Mouse (Mus musculus): ENCODE results near the gene L3mbtl3. TPM values are rescaled to one million over a fixed set of nuclear protein-coding genes. Genes with fewer than 3 reads are reported as not detected.

The L3mbtl3 gene
- 20.0 and 21.0 TPM in 2 replicates for polyA plus RNA-seq (2016; fragmentation: Nextera tagmentation; extraction: Ambion mirVana)

DNA sequence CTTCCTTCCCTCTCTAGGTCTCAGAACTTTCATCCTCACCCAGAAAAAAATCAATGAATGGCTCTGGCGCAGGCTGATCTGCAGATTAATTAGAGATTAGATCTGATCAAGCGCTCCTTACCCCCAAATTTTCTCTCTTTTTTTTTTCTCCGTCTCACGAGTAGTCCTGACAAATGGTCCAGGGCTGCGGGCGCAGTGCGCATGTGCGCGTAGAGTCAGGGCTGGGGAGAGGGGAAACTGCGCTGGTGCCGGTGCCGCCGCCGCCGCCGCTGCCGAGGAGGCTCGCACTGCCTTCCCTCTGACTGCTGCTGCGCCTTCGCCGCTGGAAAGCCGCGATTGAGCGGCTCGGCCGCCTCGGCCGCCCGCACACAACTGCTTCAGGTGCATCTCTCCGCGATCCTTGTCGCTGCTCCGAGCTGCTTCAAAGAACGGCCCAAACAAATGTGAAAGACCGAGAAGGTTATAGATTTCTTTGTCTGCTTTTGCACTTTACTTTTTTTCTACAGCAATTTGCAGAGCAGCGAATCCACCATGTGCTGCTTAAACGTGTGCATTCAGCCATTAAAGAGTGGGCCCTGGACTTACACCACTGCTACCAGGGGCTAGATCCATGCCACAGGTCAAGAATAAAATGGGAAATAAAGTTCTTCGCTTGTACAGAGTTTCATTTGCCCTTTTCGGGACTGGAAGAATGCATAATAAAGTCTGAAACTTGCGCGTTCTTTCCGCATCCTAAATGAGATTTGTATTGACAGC is at the start of gene L3mbtl3:
L3mbtl3 (minus strand) TSS at position 182 of the 756 bp plus-strand sequence.
- H3K4me1 ChIP-seq, result peaks cover 26% of the 10 kb centered on the region
- no peaks in the 10 kb centered on the region for H3K27me3 ChIP-seq (replicated peaks; ENCODE audit: low read depth, poor library complexity, severe bottlenecking)
- H3K36me3 ChIP-seq (replicated peaks), result peaks cover 3% of the 10 kb centered on the region; the same call in 1 of the 2 replicates
- no peaks in the 10 kb centered on the region for H3K9me3 ChIP-seq
- DNase-seq (ENCODE audit: low spot score), result peak; percentile 94
- H3K27ac ChIP-seq (replicated peaks), result peak within 1 kb of the TSS; percentile 98
- peak within 1 kb of the TSS; percentile 85 for H3K4me3 ChIP-seq
- WGBS, result 1% methylated on average over 42 of the region's 42 CpGs

DNA sequence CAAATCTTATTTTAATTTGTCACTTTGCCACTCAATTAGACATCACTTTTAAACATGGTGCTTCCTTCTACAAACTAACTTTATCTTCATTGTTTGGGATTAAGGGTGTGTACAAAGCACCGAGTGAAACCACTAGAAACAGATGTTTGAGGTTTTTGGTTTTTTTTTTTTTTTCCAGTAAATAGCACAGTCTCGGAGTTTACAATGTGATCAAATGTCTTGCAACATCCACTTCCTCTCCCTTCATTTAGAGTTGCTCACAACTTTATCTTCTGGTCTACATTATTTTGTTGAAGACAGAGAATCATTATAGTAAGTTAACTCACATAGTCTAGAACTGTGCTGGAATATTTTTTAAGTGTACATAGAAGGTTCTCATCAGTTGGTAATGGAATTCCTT is 45.4 kb upstream of the L3mbtl3 start:
- Histone ChIP-seq H3K4me3 (no peak overlapping the region), H3K9me3 (no peaks in the 10 kb centered on the region)
- 69% methylated on average over 2 of the region's 2 CpGs for WGBS

DNA sequence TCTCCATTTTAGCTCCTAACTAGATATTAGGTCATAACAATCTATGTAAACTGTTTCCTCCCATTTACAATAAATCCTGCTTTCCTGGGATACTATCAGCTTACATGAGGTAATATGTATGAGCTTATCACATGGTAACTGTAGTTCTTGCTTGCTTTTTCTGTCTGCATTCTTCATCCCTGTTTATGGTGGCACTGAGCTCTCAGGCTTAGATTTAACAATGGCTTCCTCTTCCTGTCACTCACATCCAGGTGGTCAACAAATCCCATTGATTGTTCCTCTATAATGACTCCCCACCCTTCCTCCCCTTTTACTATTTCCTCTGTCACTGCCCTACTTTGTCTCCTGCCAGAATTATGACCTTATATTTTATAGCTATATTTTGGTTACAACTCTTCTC is 12.9 kb upstream of the L3mbtl3 start:
- no peaks in the 10 kb centered on the region for H3K9me3 ChIP-seq
- no peak overlapping the region for H3K27ac ChIP-seq (replicated peaks)
- DNase-seq (ENCODE audit: low spot score), result no peak
- no peaks in the 10 kb centered on the region for H3K4me1 ChIP-seq
- H3K36me3 ChIP-seq (replicated peaks), result no peaks in the 10 kb centered on the region
- H3K27me3 ChIP-seq (replicated peaks; ENCODE audit: low read depth, poor library complexity, severe bottlenecking), result no peaks in the 10 kb centered on the region
- H3K4me3 ChIP-seq, result no peak overlapping the region

More for the DNA sequence above, 45.4 kb upstream of the L3mbtl3 start:
- H3K27ac ChIP-seq (replicated peaks), result no peak overlapping the region
- no peaks in the 10 kb centered on the region for H3K4me1 ChIP-seq
- no peak for DNase-seq (ENCODE audit: low spot score)
- no peaks in the 10 kb centered on the region for H3K27me3 ChIP-seq (replicated peaks; ENCODE audit: low read depth, poor library complexity, severe bottlenecking)
- H3K36me3 ChIP-seq (replicated peaks), result no peaks in the 10 kb centered on the region

DNA sequence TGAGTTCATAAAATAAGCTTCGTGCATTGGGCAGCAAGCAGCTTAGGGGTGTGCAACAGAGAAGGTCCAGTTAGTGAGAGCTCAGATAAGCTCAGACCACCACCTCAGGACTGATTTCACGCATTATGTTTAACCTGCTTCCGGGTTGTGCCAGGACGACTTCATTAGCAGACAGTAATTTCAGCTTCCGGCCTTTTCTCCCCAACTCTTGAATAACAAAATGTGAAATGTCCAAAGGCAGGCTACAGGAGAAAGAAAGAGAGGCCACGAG is 1.5 kb upstream of the L3mbtl3 start:
- H3K4me3 ChIP-seq, result no peak overlapping the region
- H3K27ac ChIP-seq (replicated peaks), result no peak overlapping the region
- no peaks in the 10 kb centered on the region for H3K27me3 ChIP-seq (replicated peaks; ENCODE audit: low read depth, poor library complexity, severe bottlenecking)
- no peak for DNase-seq (ENCODE audit: low spot score)
- H3K9me3 ChIP-seq, result no peaks in the 10 kb centered on the region
- peaks cover 16% of the 10 kb centered on the region for H3K4me1 ChIP-seq
- WGBS, result 76% methylated on average over 6 of the region's 6 CpGs
- H3K36me3 ChIP-seq (replicated peaks), result no peaks in the 10 kb centered on the region

DNA sequence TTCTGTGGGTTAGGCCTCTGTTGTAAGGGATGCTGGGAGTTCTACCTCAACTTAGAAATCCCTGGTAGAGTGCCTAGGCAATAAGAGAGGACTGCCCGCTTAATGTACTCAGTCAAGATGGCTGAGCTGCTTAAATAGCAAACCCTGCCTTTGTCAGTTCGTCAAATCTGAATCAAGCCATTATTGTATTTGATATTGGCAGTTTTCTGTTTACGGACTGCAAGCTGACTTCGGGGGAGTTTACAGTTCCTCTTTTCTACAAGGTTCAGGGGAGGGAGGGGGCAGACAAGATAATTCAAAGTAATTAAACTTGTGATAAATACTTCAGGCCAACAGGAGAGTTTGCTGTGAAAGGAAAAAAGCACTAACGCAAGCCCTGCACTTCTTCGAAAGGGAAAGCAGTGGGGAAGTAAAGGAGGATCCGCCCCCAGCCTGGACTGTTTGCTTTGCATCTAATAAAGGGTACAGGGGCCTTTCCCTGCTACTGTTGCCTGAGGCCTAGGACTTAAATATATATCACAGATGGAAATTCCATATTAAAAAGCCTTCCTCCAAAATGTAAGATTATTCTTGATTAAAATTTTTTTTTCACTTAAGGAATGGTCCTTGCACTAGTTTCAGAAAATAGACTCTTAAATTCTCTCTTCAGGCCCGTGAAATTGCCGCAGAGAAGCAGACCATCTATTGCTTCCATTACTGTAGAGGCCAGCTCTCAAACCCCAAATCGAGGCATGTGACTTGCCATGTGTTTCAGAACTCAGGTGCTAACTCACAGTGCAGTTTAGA is 968 bp upstream of the L3mbtl3 start:
- 35% methylated on average over 10 of the region's 10 CpGs for WGBS
- peak; percentile 15 for DNase-seq (ENCODE audit: low spot score)
- Histone ChIP-seq H3K9me3 (no peaks in the 10 kb centered on the region), H3K4me1 (peaks cover 21% of the 10 kb centered on the region), H3K27me3 (replicated peaks; ENCODE audit: low read depth, poor library complexity, severe bottlenecking) (no peaks in the 10 kb centered on the region), H3K27ac (replicated peaks) (peak overlapping the region; percentile 98), H3K4me3 (peak overlapping the region; percentile 85), H3K36me3 (replicated peaks) (no peaks in the 10 kb centered on the region)

DNA sequence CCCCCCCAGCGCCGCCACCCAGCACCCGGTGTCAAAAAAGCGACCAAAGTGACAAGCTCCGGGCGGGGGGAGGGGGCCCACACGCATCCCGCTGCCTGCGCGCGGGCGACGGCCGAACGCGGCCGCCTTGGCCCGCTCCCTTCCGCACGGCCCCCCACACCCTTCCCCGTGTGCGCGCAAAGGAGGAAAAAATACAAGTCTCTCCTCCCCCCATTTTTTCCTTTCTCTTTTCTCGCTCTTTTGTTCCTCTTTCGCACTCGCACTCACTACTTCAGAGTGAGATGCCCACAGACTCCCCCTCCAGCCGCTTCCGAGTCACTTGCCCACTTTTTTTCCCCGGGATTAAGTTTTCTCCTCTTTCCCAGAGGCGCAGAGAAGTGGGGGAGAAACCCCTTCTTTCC is 420 bp downstream of the L3mbtl3 start:
- no peaks in the 10 kb centered on the region for H3K27me3 ChIP-seq (replicated peaks; ENCODE audit: low read depth, poor library complexity, severe bottlenecking)
- no peaks in the 10 kb centered on the region for H3K9me3 ChIP-seq
- peaks cover 26% of the 10 kb centered on the region for H3K4me1 ChIP-seq
- peak overlapping the region; percentile 85 for H3K4me3 ChIP-seq
- under 1% methylated on average over 26 of the region's 30 CpGs for WGBS
- peak overlapping the region; percentile 98 for H3K27ac ChIP-seq (replicated peaks)
- DNase-seq (ENCODE audit: low spot score), result peak; percentile 56
- peaks cover 3% of the 10 kb centered on the region; the same call in 1 of the 2 replicates for H3K36me3 ChIP-seq (replicated peaks)

DNA sequence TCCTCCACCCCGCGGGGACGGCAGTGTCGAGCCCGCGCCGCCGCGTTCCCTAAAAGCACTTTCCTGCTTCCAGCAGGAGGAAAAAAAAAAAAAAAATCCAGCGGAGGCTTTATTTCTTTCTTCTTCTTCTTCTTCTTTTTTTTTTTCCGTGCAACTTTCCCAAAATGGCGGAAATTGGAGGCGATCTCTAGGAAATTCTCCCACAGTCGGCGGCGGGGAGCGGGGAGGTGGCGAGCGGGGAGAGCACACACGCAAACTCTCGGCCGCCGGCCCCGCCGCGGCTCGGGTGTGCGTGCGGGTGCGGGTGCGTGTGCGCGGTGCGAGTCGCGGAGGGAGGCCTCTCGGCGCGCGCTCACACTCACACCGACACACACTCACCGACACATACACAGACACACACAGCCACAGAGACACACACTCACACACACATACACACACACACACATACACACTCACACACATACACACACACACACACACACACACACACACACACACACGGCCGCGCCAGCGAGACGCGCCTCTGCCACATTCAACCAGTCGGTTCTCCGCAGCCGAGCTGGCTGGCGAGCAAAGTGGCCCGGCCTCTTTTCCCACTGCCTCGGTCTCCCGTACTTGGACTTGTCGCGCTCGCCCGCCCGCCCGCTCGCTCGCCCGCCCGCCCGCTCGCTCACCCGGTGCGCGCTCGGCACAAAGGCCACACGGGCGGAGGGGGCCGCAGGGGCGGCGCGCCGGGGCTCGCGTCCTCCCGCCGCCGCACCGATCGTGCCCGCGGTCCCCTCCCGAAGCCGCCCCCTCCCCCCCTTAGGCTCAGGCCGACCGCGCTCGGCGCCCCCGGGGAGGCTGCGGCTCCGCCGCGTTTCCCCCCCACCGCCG is 1.1 kb downstream of the L3mbtl3 start:
- H3K27me3 ChIP-seq (replicated peaks; ENCODE audit: low read depth, poor library complexity, severe bottlenecking), result no peaks in the 10 kb centered on the region

DNA sequence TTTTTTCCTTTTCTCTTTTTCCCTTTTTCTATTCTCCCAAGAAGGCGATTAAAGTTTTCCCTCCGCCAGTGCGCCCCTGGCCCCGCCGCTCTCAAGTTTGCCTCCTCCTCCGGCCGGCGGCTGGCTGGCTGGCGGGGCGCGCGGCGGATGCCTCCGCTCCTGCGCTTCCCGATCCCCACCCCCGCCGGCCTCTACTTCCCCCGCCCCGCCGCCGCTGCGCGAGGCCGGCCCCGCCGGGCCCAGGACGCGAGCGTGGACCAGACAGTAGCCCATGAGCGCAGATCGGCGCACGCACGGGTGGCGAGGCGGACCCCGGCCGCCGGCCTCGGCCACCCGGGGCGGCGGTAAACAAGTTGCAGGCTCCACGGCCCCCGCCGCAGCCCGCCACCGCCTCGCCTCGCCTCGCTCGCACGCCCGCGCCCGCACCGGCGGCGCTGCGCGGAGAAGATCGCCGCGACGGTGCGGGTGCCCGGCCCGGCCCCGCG is 1.8 kb downstream of the L3mbtl3 start:
- WGBS, result under 1% methylated on average over 71 of the region's 71 CpGs
- peak overlapping the region; percentile 98 for H3K27ac ChIP-seq (replicated peaks)

More for the DNA sequence above, 1.1 kb downstream of the L3mbtl3 start:
- Histone ChIP-seq H3K4me1 (peaks cover 26% of the 10 kb centered on the region), H3K9me3 (no peaks in the 10 kb centered on the region), H3K27ac (replicated peaks) (peak overlapping the region; percentile 98), H3K4me3 (peak overlapping the region; percentile 85), H3K36me3 (replicated peaks) (peaks cover 3% of the 10 kb centered on the region; the same call in 1 of the 2 replicates)
- peak; percentile 78 for DNase-seq (ENCODE audit: low spot score)
- under 1% methylated on average over 96 of the region's 101 CpGs for WGBS

DNA sequence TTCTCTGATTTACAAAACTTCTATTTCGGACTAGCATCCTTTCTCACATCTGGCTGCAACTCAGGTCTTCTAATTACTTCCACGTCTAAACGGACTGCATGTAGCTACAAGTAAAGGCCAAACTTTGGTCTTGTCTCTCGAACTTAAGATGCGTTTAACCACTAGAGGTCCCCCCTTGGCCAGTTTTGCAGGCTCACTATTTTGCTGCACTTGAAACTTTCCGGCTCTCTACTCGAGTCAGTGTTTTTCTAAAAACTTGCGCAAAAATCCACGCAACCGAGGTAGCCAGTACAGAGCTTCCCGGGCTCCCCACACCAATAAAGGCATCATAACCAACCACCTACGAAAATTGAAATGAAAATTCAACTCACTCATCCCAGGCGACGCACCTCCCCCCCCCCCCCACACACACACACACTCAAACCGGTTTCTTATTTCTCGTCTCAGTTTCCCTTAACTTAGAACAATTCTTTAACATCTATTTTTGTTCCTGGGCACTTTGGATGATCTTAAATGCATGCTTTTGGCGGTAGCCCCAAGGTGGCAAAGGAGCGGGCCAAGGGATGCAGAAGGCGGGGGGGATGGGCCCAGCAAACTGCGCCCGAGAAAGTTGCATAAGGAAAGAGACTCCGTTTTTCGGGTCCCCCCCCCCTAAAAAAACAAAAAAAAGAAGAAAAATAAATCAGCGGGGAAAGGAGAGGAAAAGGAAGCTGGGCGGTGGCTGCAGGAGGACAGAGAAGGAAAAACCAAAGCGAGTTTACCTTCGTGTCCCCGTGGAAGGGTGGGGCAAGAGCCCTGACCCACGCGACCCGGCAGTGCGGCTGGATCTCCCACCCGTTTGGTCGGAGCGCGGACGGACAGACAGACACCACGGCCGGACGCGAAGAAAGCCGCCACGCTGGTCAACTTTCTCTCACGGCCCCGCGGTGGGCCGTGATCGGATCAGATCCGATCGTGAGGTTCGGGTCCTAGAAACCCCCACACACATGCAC is 2.5 kb downstream of the L3mbtl3 start:
- peaks cover 26% of the 10 kb centered on the region for H3K4me1 ChIP-seq
- no peaks in the 10 kb centered on the region for H3K27me3 ChIP-seq (replicated peaks; ENCODE audit: low read depth, poor library complexity, severe bottlenecking)
- DNase-seq (ENCODE audit: low spot score), result peak; percentile 81
- peak overlapping the region; percentile 85 for H3K4me3 ChIP-seq
- H3K9me3 ChIP-seq, result no peaks in the 10 kb centered on the region
- peak overlapping the region; percentile 98 for H3K27ac ChIP-seq (replicated peaks)
- WGBS, result under 1% methylated on average over 51 of the region's 51 CpGs
- H3K36me3 ChIP-seq (replicated peaks), result peaks cover 13% of the 10 kb centered on the region

More for the DNA sequence above, 1.8 kb downstream of the L3mbtl3 start:
- H3K27me3 ChIP-seq (replicated peaks; ENCODE audit: low read depth, poor library complexity, severe bottlenecking), result no peaks in the 10 kb centered on the region
- H3K4me3 ChIP-seq, result peak overlapping the region; percentile 85
- peaks cover 7% of the 10 kb centered on the region for H3K36me3 ChIP-seq (replicated peaks)
- peaks cover 26% of the 10 kb centered on the region for H3K4me1 ChIP-seq
- DNase-seq (ENCODE audit: low spot score), result peak; percentile 79
- H3K9me3 ChIP-seq, result no peaks in the 10 kb centered on the region

DNA sequence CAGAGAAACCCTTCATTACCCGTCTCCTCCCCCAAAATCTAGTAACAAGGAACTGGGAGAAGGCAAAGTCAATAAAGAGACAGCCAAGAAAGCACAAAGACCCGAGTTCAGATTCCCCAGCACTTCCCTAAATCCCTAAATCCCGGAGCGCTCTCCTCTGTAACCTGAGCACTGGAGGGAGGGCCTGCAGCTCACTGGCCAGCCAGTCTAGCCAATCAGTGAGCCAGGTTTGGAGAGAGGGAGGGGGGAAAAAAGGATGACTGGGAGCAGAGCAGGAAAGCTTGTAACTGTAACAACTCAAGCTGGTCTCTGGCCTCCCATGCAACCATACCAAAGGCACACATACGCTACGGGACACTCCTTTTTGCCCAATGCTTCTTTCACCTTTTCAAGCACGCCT is 4.4 kb downstream of the L3mbtl3 start:
- no peaks in the 10 kb centered on the region for H3K9me3 ChIP-seq
- H3K36me3 ChIP-seq (replicated peaks), result peaks cover 29% of the 10 kb centered on the region
- no peaks in the 10 kb centered on the region for H3K27me3 ChIP-seq (replicated peaks; ENCODE audit: low read depth, poor library complexity, severe bottlenecking)
- no peak overlapping the region for H3K27ac ChIP-seq (replicated peaks)
- H3K4me1 ChIP-seq, result peaks cover 20% of the 10 kb centered on the region
- H3K4me3 ChIP-seq, result 0 out of 2 replicates have a peak overlapping the region, but pooled peaks have one; percentile 28
- DNase-seq (ENCODE audit: low spot score), result peak; percentile 56
- WGBS, result 59% methylated on average over 7 of the region's 7 CpGs

DNA sequence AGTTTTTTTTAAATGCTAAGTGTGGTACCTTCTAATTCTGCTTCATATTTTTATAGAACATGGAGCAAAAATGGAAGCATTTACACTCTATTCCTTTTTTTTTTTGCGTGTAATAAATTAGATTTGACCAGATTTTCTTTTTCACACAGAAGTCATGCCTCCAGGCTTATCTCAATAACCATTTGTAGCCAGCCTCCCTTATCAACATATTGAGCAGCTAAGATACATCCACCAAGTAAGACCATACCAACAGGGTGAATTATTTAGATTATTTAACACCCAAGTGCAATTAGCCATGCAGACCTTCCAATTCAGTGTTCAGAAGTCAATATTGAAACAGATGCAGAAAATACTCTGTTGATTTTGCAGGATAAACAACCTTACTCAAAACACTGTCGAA is 10.8 kb downstream of the L3mbtl3 start:
- no peak overlapping the region for H3K27ac ChIP-seq (replicated peaks)
- H3K9me3 ChIP-seq, result no peaks in the 10 kb centered on the region
- H3K4me3 ChIP-seq, result no peak overlapping the region
- WGBS, result 90% methylated on average over 2 of the region's 2 CpGs
- no peak for DNase-seq (ENCODE audit: low spot score)
- peaks cover 38% of the 10 kb centered on the region for H3K36me3 ChIP-seq (replicated peaks)
- no peaks in the 10 kb centered on the region for H3K4me1 ChIP-seq
- no peaks in the 10 kb centered on the region for H3K27me3 ChIP-seq (replicated peaks; ENCODE audit: low read depth, poor library complexity, severe bottlenecking)
